Mouse (Mus musculus) forebrain, embryonic 11.5 days (tissue): ENCODE measurements around the gene Olfr355. TPM values are rescaled to one million over a fixed set of nuclear protein-coding genes. Genes with fewer than 3 reads are reported as not detected.

Experiments
- ATAC-seq: fragments of 200-750 bp; cut with Nextera tagmentation; replicated peaks from 2 replicates; pipeline ENCODE4 v1.8.0; 2017; ENCODE audit warnings: moderate TSS enrichment; ENCODE audit not compliant: low FRiP score
- DNase-seq: peaks from one replicate; pipeline ENCODE4 v3.0.0-alpha.2; 2017; ENCODE audit warnings: low spot score
- H3K27ac ChIP-seq: fragments of 300-500 bp; sonication (generic); 2 replicates; pipeline ENCODE4 v1.5.1; 2014; ENCODE audit warnings: low read depth, low read length
- H3K27me3 ChIP-seq: fragments of 300-500 bp; sonication (generic); 2 replicates; pipeline ENCODE4 v1.6.1; 2014; ENCODE audit warnings: mild to moderate bottlenecking, low read length, mixed read lengths; ENCODE audit not compliant: control insufficient read depth, insufficient read depth
- H3K36me3 ChIP-seq: fragments of 300-500 bp; sonication (generic); 2 replicates; pipeline ENCODE4 v1.6.1; 2014; ENCODE audit warnings: mild to moderate bottlenecking, low read length, moderate library complexity, mixed read lengths; ENCODE audit not compliant: control insufficient read depth, insufficient read depth
- H3K4me1 ChIP-seq: fragments of 300-500 bp; sonication (generic); replicated peaks from 2 replicates; pipeline ENCODE4 v1.6.1; 2014; ENCODE audit warnings: low read length, mixed read lengths; ENCODE audit not compliant: control insufficient read depth, insufficient read depth
- H3K4me2 ChIP-seq: fragments of 300-500 bp; sonication (generic); 2 replicates; pipeline ENCODE4 v1.6.1; 2014; ENCODE audit warnings: low read depth, mild to moderate bottlenecking, low read length, moderate library complexity, mixed read lengths; ENCODE audit not compliant: severe bottlenecking
- H3K4me3 ChIP-seq: fragments of 300-500 bp; sonication (generic); 2 replicates; pipeline ENCODE4 v1.5.1; 2014; ENCODE audit warnings: low read depth, low read length
- H3K9ac ChIP-seq: fragments of 300-500 bp; sonication (generic); 2 replicates; pipeline ENCODE4 v1.6.1; 2014; ENCODE audit warnings: low read length
- H3K9me3 ChIP-seq: fragments of 300-500 bp; sonication (generic); 2 replicates; pipeline ENCODE4 v1.6.1; 2016; ENCODE audit warnings: low read length, mixed read lengths; ENCODE audit not compliant: control insufficient read depth
- WGBS: fragments of 180-500 bp; shearing (Covaris S2); extraction: QIAGEN DNeasy Blood & Tissue Kit; methylation state at CpG from one replicate; pipeline ENCODE4 v1.1.7; 2014; 5-methylcytosine and 5-hydroxymethylcytosine counted together
- polyA plus RNA-seq: library from polyadenylated mRNA; unstranded; fragments of >200 nt; fragmentation: Nextera tagmentation; extraction: Ambion mirVana; gene quantifications from 2 replicates; pipeline ENCODE4 v1.2.1, GENCODE M21; 2014

Gene Olfr355
- not detected in 2 replicates for polyA plus RNA-seq

GRCm38 (mm10) chr2:36928797-36929196, at the start of gene Olfr355:
Olfr355 (minus strand) TSS chr2:36928897.
- Histone ChIP-seq H3K4me2 (no peak within 1 kb of the TSS), H3K9me3 (no peaks in the 10 kb centered on the region; the same call in 1 of the 2 replicates), H3K36me3 (no peaks in the 10 kb centered on the region), H3K4me1 (no peaks in the 10 kb centered on the region), H3K4me3 (no peak within 1 kb of the TSS), H3K9ac (no peak within 1 kb of the TSS), H3K27ac (no peak within 1 kb of the TSS), H3K27me3 (no peaks in the 10 kb centered on the region)
- DNase-seq (no peak), ATAC-seq (no peak)

GRCm38 (mm10) chr2:36936821-36937220, 8.1 kb upstream of the Olfr355 start, which contains the start of gene Olfr356:
Olfr356 (plus strand) TSS chr2:36937121.
- Histone ChIP-seq H3K9ac (no peak within 1 kb of the TSS), H3K9me3 (no peaks in the 10 kb centered on the region; the same call in 1 of the 2 replicates), H3K27ac (no peak within 1 kb of the TSS), H3K4me1 (no peaks in the 10 kb centered on the region), H3K4me2 (no peak within 1 kb of the TSS), H3K36me3 (no peaks in the 10 kb centered on the region), H3K4me3 (no peak within 1 kb of the TSS), H3K27me3 (no peaks in the 10 kb centered on the region)
- WGBS: 81% methylated on average over 2 of the region's 2 CpGs
- DNase-seq (no peak), ATAC-seq (no peak)

- Histone ChIP-seq H3K4me2 (no peak within 1 kb of the TSS), H3K4me1 (no peaks in the 10 kb centered on the region), H3K36me3 (no peaks in the 10 kb centered on the region), H3K9ac (no peak within 1 kb of the TSS), H3K9me3 (no peaks in the 10 kb centered on the region; the same call in 1 of the 2 replicates), H3K27ac (no peak within 1 kb of the TSS), H3K27me3 (no peaks in the 10 kb centered on the region), H3K4me3 (no peak within 1 kb of the TSS)
- ATAC-seq (no peak), DNase-seq (no peak)
Observed at GRCm38 (mm10) chr2:36905380-36905779, 23.3 kb downstream of the Olfr355 start, which contains the start of gene Olfr354. Olfr354 (plus strand) TSS chr2:36905680.

GRCm38 (mm10) chr2:36897114-36897513, 31.6 kb downstream of the Olfr355 start:
- no peaks in the 10 kb centered on the region for H3K36me3 ChIP-seq
- no peaks in the 10 kb centered on the region for H3K4me1 ChIP-seq
- H3K4me2 ChIP-seq: no peak overlapping the region
- no peak overlapping the region for H3K27ac ChIP-seq
- peaks cover 4% of the 10 kb centered on the region; the same call in 1 of the 2 replicates for H3K9me3 ChIP-seq
- no peak overlapping the region for H3K9ac ChIP-seq
- H3K4me3 ChIP-seq: no peak overlapping the region
- no peak for DNase-seq
- H3K27me3 ChIP-seq: no peaks in the 10 kb centered on the region
- ATAC-seq: no peak

- H3K36me3 ChIP-seq: no peaks in the 10 kb centered on the region
- no peak for ATAC-seq
- H3K9ac ChIP-seq: no peak within 1 kb of the TSS
- H3K4me1 ChIP-seq: no peaks in the 10 kb centered on the region
- DNase-seq: no peak
- H3K27me3 ChIP-seq: no peaks in the 10 kb centered on the region
- H3K9me3 ChIP-seq: peaks cover 4% of the 10 kb centered on the region; the same call in 1 of the 2 replicates
- no peak within 1 kb of the TSS for H3K4me2 ChIP-seq
- H3K27ac ChIP-seq: no peak within 1 kb of the TSS
- H3K4me3 ChIP-seq: no peak within 1 kb of the TSS
Observed at GRCm38 (mm10) chr2:36892836-36893235, 35.9 kb downstream of the Olfr355 start, which contains the start of gene Olfr353. Olfr353 (minus strand) TSS chr2:36892936.

Other genes with a start within 250 kb of the Olfr355 start
- gene Olfr346, start 243.1 kb downstream of the Olfr355 start, polyA plus RNA-seq: not detected in 2 replicates
- gene Olfr347, start 197.0 kb downstream of the Olfr355 start, polyA plus RNA-seq: not detected in 2 replicates
- not detected in 2 replicates for gene Olfr348, start 144.6 kb downstream of the Olfr355 start, polyA plus RNA-seq
- gene Olfr50, start 138.4 kb downstream of the Olfr355 start, polyA plus RNA-seq: not detected in 2 replicates
- gene Olfr3, start 111.9 kb downstream of the Olfr355 start, polyA plus RNA-seq: not detected in 2 replicates
- not detected in 2 replicates for gene Olfr350, start 82.6 kb downstream of the Olfr355 start, polyA plus RNA-seq
- gene Olfr351, start 66.2 kb downstream of the Olfr355 start, polyA plus RNA-seq: not detected in 2 replicates
- gene Olfr352, start 60.4 kb downstream of the Olfr355 start, polyA plus RNA-seq: not detected in 2 replicates
- not detected in 2 replicates for gene Olfr353, start 36.0 kb downstream of the Olfr355 start, polyA plus RNA-seq
- not detected in 2 replicates for gene Olfr354, start 23.2 kb downstream of the Olfr355 start, polyA plus RNA-seq
- not detected in 2 replicates for gene Olfr356, start 8.2 kb upstream of the Olfr355 start, polyA plus RNA-seq
- not detected in 2 replicates for gene Olfr357, start 64.9 kb upstream of the Olfr355 start, polyA plus RNA-seq
- not detected in 2 replicates for gene Olfr358, start 80.4 kb upstream of the Olfr355 start, polyA plus RNA-seq
- not detected in 2 replicates for gene Olfr360, start 136.8 kb upstream of the Olfr355 start, polyA plus RNA-seq
- not detected in 2 replicates for gene Olfr361, start 160.4 kb upstream of the Olfr355 start, polyA plus RNA-seq
- not detected in 2 replicates for gene Olfr362, start 189.0 kb upstream of the Olfr355 start, polyA plus RNA-seq
- gene Olfr364-ps1, start 210.4 kb upstream of the Olfr355 start, polyA plus RNA-seq: not detected in 2 replicates